Mouse (Mus musculus) right cerebral cortex, postnatal 36 days (tissue): ENCODE results near the gene Scn5a.

Experiments
- DNase-seq, 2 experiments: peaks; one replicate each; pipeline ENCODE4 v3.0.0; 2022; ENCODE audit warnings: low spot score in 2 of 2, mixed read lengths in 1 of 2

Gene Scn5a

DNA sequence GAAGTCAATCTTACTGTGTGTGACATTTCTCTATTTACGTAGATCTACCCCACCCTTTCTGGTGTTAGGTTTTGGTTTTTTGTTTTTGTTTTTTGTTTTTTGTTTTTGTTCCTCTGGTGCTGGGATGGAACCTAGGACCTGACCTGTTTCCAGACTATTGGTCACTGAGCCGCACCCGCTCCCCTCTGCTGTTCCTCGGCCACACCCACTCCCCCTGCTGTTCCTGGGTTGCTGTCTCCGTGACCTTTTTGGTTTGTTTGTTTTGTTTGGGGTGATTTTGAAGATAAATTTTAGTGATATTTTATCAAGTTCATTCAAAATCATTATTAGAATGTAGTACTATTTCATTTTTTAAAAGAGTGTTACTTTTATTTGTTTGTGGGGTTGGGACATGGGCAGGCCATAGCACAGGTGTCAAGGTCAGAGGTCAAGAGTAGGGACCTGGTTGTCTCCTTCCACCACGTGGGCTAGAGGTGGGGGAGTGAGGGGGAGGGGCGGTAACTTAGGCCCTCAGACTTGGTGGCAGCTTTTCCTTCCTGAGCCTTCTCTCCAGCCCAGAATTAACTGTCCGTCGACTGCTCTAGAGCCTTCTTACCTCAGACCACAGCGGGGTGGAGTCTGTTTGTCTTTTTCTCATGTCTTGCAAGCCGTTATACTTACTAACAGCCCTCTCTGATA lies 73.7 kb downstream of the Scn5a start:
- no peak for DNase-seq

DNA sequence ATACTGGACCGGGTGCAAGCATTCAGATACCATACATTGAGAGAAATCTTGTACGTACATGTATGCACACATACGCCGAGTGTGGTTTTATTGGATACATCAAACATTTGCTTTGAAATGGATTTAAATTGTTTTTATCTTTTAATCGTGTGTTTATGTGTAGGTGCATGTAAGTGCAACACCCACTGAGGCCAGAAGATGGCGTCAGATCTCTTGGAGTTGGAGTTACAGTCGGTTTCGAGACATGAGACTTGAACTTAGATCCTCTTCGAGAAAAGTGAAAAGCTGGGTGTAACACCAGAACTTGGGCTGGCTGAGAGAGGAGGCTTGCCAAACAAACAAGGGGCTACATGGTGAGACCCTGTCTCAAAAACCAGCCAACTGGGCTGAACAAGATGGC lies 75.2 kb downstream of the Scn5a start:
- no peak for DNase-seq

DNA sequence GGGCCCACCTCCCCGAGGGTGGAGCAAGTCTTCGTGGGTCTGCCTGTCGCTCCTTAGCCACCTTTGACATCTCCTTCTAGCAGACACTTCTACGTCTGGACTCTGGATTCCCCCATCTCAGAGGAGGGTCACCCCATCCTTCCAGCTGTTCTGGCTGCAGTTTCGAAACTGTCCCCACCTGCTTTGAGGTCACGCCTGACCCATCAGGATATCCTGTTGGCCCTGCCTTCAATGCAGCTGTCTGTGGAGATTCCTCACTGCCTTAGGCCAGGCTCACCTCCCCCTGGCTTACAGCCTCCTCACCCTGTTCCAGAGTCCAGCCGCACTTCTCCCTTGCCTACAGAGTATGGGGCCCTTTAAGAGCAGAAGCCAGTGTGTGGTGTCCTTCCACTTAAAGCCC lies 79.9 kb downstream of the Scn5a start:
- DNase-seq: no peak

DNA sequence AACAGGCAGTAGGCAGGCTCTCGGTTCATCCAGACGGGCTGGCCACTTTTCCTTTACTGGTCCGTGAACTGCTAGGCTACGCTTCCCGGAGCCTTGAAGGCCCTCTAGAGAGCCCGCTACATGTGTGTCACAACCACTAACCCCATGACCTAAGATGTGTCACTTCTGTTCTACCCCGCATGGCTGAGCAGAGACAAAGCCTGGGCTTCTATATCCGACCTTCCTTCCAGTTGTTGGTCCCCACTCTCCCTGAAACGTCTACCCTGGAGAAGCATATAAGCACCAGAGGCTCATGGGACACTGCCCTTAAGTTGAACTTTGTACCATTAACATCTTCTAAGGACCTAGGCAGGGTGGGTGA lies 80.6 kb downstream of the Scn5a start:
- no peak for DNase-seq

DNA sequence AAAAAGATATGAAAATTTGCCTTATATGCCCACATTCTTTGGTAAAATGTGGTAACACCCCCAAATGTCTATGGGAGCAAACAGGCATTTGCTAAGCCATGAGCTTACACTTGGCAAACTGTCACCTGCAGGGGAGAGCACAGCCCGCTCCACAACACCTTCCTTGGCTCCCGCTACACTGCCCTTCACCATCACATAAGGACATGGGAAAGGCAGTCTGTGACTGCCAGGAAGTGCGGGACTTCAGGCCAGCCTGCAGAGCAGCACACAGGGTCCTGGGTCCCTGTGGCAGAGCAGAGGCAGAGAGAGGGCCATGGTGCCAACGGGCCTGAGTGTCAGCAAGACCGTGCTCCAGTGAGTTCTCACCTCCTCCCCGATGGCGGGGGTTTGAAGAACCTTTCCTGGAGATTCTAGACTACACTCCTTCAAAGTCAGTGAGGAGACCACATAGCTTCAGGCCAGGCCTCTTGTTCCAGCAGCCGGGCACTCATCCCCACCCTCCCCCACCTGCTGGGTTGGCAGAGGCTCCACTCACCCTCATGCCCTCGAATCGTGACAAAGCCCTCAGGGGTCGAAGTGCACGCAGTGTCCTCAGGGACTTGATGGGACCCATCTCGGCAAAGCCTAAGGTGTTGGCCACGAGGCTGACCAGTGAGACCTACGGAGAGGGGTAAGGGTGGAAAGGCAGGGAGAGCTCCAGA lies 81.1 kb downstream of the Scn5a start:
- no peak for DNase-seq

DNA sequence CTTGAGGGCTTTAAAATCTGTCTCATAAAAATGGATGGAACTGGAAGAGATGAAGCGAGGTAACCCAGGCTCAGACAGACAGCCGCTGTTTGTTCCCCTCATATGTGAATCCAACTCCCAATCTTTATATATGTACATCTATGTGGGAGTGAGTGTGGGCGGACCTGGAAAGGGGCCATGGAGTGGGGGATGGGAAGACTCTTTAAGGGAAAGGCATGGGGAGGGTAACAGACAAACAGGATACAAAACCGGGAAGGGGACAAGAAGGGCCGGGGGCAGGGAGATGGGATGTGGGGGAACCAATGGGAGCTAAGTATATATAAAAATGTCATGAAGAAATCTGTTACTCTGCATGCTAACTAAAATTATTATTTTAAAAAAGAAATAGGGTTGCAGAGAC lies 81.9 kb downstream of the Scn5a start:
- DNase-seq: peak in 1 of 2 experiments; percentile 17

DNA sequence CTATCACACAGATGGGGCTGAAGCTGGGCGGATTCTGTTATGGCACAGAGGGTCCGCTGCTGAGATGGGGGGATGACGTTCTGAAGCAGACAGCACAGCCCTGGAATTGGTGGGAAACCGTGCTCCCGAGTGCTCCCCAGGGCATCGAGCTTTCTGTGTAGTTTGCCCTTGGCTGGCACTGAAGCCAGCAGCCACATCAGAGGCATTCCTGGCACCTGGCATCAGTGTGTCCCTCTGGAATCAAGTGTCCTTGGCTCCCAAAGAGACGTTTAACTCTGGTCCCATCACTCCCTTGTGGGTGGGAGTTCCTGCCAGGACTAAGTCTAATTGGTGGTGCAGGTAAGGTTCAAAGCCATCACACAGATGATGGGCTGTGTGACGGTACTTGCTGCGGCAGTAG lies 82.5 kb downstream of the Scn5a start:
- no peak for DNase-seq

DNA sequence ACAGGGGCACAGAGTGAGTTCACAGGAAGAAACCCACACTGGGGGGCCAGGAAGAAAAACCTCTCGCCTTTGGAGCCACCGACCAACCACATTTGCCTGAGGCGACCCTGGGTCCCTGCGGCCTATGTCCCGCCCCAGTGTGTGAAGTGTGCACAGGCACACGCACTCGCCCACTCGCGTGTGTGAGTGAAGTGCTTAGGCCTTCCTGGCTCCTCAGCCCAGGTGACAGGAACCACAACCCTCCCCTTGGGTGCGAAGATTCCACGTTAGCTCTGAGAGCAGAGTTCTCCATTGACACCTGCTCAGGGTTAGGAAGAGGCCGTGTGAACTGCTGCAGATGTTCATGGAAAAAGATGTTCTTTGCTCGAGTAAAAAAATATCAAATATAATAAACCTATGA lies 93.9 kb downstream of the Scn5a start:
- no peak for DNase-seq

DNA sequence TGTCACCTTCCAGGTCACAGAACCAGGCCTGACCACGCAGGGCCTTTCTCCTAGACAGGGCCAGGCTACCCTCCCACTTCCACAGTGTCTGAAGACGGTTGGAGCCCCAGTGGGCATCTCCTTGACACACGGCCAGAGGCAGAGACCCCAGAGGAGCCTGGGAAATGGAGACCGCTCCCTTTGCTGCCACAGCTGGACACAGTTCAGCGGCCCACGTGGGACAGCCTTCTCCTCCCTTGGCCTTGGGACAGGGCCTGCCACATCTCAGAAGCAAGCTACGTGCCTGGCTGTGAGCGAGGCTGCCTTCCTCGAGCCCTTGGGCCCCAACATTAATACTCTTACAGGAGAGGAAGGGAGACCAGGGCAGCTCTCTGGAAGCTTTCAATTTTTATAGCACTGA lies 94.4 kb downstream of the Scn5a start:
- no peak for DNase-seq

DNA sequence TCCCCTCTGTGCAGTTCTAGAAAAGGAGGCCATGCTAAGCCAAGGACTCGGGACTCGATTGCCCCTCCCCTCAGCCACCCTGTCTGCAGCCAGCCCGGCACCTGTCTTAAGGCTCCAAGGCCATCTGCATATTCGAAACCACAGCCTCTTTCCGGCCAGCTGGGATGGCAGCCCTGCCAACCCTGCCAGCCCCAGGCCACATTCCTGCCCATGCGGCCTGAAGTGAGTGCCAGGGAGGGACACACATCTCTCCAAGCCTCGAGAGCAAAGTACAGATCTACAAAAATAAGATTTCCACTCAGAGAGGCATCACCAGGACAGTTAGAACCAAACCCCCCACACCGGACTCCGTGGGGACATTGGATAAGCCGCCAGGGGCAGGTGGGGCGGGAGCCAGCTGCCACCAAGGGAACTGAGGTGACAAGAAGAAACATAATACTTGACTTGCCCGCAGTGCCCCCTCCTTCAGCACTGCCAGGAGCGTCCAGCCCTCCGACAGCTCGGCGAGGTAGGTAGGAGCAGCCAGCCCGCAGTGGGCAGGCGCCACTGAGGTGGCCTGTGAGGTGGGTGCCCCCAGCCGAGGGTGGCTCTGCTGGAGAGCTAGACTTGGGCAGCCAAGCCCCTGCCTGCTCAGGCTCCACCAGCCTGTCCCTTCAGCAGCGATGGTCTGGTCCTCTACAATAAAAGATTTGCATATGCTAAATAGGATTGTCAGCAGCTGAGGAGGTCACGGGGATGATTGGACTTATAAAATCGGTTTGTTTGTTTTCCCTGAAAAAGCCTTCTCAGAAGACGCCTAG lies 95.1 kb downstream of the Scn5a start:
- DNase-seq: no peak

DNA sequence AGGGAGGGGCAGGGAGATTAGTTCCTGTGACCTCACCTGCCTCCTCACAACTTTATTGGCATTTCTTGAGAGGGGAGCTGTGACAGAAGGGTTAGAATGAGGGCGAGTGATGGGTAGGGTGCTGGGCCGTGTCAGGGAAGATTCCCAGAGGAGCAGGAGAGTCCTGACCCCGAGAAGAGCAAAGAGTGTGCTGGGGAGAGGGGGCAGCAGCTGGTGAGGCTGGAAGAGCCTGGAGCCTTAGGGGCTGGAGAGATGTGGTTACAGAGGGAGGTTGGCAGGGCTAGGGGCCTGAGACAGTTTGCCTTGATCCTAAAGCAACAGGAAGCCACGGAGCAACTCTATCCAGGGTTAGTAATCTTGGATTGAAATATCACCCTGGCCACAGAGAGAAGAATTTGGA lies 97.2 kb downstream of the Scn5a start:
- DNase-seq: no peak

DNA sequence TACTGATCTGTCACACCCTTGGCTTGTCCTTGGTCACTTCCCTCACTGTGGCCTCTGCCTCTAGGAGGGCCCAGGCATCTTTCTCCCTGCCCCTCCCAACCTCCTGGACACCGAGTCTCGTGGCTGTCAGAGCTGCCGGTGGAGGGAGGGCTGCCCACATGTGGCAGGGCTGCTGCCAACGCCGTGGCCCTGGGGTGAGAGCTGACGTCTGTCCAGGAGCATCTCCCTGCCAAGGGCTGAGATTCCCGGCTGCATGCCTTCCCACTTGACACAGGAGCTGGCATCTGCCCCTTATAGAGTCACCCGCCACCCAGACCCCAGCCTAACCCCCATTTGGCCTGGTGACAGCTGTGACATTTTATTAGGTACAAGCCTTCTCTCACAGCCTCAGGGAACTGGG lies 99.5 kb downstream of the Scn5a start:
- DNase-seq: no peak

DNA sequence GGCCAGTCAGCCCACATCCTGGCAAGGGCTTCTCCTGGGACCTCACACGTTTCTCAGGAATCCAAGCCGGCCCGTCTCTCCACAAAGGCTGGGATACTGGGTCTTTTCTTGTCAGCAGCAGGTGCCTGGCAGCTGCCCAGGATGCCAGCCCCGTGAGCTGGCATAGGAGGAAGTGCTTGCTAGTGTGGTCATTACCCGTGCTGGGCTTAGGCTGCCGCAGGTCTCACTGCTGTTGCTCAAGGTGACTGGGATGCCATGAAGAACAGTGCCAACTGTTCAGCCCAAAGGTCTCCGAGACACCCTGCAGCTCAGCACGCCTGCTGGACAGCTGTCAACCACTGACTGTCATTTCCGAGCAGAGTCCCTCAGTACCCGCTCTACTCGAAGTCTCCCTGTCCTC lies 100.5 kb downstream of the Scn5a start:
- DNase-seq: no peak

DNA sequence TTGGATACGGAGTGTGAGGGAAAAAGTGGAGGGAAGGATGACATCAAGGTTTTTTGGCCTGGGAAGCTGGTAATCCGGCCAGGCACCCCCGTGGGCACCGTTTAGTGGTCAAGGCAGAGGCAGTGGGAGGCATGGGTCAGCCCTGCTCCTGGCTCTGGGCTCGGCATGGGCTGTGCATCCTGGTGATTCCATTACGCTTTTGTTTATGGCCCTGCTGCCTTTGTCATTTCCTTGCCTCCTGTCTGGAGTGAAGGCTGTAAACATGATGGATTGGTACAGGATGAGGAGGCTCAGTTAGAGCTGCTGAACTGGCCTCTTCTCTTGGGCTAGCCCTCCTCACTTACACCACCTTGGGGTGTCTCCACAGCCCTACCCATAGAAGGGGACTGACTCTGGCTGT lies 101.1 kb downstream of the Scn5a start:
- DNase-seq: no peak

DNA sequence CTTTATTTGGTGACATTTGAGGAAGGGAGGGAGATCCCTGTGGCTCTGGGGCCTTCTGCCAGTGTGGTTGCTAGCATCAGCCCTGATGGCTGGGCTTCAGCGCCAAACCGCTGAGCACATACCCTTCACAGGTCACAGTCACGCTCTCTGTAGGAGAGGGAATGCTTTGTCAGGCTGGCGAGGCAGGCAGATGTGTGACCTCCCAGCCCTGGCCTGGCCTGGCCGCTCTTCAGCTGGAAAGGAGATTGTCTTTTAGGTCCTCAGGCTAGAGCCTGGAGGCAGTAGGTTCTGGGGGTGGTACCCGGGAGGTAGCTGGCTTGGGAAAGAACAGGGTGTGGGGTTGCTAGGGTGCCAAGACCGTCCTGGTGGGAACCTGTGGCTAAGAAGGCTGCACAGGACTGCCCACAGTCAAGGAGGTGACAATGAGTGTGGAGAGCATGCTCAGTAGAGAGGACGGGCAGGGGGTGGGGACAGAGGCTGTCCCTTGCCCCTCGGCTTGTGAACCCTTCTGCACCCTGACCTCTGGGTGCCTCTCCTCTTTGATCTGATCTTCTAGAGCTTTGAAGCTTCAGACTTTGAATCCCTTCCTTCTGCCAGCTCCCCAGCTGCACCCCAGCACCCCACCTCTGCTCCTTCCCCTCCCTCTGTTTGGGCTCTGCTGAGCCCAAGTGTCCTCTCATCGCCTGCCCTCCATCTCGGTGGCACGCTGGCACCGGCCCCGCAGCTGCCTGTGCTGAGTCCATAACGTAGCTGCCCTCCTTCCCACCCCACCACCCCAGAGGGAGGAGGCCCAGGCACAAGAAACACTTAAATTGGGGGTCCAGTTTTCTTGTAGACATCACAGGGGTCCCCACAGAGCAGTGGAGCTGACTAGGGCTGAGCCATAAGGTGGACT lies 103.9 kb downstream of the Scn5a start:
- DNase-seq: no peak

DNA sequence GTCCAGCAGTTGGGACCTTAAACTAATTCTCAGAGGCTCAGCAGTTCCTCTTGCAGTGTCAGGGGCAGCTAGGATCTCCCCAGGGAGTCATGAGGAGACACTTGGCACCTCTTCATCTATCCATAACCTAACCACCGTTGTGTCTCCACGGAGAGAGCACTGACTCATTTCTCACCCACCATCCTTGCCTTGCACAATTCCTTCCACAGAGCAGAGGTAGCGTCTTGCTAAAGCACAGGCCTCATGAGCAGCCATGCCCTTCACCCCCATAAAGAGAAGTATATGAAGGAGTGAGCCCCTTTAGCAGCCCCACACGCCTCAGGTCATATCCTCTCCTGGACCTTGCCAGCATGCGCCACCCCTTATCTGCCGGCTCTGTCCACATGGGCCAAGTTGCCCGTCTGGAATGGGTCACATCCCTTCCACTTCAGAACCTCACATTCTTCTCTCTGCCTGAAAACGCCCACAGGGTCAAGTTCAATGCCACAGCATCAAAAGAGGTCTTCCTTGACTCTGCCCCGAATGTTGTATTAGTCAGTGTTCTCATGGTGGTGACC lies 105.1 kb downstream of the Scn5a start:
- DNase-seq: no peak

DNA sequence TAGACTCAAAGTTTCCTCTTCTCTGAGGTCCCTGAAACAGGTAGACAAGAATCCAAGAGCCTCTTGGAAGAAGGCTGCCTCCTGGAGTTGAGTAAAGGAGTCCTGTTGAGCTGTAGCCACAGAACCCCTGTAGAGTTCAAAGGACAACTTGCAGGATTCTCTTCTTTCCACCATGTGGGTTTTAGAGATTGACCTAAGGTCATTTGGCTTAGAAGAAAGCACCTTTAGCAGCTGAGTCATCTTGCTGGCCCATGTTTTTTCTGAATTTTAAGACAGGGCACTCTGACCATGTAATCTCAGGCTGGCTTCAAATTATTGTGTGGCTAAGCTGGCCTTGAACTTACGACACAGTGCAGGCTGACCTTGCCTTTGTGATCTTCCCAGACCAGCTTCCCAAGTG lies 105.8 kb downstream of the Scn5a start:
- no peak for DNase-seq

DNA sequence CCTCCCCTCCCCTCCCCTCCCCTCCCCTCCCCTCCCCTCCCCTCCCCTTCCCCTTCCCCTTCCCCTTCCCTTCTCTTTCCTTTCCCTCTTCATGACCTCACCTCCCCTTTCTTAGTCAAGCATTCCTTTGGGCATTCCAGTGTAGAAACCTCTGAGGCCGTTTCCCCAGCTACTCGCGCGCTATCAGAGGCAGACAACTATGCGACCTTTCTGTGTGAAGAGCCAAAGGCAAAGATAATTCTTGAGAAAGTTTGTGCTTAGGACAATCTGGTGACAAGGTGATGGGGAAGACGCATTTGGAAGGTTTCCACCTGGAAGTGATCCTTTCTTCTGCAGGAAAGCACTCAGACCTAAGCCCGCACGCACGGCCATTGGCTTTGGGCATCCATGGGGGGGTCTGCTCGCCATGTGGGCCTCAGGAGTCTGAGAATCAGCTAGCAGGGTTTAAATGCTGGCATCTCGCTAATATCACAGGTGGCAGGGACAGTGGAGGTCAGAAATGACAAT lies 106.4 kb downstream of the Scn5a start:
- DNase-seq: no peak

DNA sequence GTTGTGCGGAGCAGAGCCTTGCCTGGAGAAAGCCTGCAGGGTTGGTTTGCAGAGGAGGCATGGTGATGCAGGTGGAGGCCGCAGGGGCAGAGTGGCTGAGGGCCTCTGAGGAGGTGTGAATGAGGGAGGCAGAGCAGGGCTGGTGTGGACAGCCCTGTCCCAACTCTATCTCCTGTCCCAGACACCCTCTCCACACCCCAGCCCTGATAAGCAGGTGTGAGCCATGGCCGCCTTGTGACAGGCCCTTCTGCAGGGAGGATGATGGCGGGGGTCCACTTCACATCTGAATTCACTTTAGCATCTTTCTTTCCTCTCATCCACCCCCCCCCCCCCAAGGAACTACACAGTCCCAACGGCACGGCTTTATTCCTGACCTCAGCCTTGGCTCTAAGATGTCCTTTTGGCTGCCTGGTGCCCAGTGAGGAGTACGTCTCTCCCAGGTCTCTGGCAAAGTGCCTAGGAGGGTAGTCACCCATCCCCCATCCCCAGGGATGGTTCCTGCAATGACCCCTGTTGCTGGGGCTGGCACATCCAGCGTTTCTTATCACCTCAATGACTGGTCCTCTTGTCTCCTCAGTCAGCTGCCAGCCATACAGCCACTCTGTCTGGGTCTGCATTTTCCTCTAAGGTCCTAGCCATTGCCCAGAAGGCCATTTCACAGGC lies 109.0 kb downstream of the Scn5a start:
- DNase-seq: no peak

DNA sequence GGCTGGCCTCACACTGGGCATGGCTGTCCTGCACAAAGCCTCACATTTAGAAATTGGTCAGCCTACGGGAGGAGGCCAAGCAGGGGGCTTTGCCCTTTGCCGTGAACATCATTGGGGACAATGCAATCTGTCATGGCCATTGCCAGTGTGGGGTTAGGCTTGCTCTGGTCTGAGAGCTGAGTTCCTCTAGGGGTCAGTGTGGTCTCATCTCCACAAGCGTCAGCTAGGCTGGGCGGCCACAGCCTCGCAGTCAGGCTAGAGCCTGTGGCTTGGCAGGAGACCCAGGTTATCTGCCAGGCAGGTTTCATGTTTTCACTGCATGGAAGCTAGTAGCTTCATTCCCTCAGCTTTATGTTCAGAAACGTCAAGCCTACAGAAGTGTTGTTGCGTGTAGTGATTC lies 113.2 kb downstream of the Scn5a start:
- DNase-seq: no peak

DNA sequence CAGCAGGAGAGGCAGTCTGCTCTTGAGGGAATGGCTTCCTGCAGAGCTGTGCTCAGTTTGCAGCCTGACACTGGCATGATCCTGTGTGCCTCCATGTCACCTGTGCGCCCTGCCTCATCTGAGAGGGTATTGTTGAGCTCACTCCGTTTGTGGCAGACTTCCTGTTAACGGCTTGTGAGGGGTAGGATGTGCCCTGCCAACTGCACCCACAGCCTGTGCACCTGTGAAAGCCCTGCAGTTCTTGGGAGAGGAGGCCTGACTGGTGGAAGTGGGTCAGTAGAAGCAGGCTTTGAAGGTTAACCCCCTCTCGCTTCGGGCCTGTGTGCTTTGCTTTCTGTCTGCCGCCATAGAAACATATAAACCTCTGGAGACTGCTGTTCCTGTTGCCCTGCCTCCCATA lies 113.8 kb downstream of the Scn5a start:
- no peak for DNase-seq
